Mouse (Mus musculus) forebrain, embryonic 13.5 days (tissue): ENCODE measurements around the gene Nicn1. TPM values are rescaled to one million over a fixed set of nuclear protein-coding genes. Genes with fewer than 3 reads are reported as not detected.
A peak's percentile ranks its signal among the peaks of the same experiment; 100 is the strongest.
"Not testable (repeated sequence)": the region's sequence is repeated elsewhere in the genome, so short reads cannot be mapped to it uniquely, and the experiment has no call there.

Experiments used
- ATAC-seq: fragments of 200-750 bp; cut with Nextera tagmentation; 2 replicates; pipeline ENCODE4 v1.8.0; 2017
- H3K27ac ChIP-seq: fragments of 300-500 bp; sonication (generic); 2 replicates; pipeline ENCODE4 v1.5.1; 2015; ENCODE audit warnings: inconsistent platforms, mild to moderate bottlenecking, moderate library complexity
- H3K27me3 ChIP-seq: fragments of 300-500 bp; sonication (generic); 2 replicates; pipeline ENCODE4 v1.6.1; 2015; ENCODE audit warnings: mild to moderate bottlenecking, inconsistent platforms
- H3K36me3 ChIP-seq: fragments of 300-500 bp; sonication (generic); 2 replicates; pipeline ENCODE4 v1.6.1; 2015; ENCODE audit warnings: mild to moderate bottlenecking, inconsistent platforms; ENCODE audit not compliant: poor library complexity, severe bottlenecking
- H3K4me1 ChIP-seq: fragments of 300-500 bp; sonication (generic); 2 replicates; pipeline ENCODE4 v1.6.1; 2015; ENCODE audit warnings: inconsistent platforms
- H3K4me2 ChIP-seq: fragments of 300-500 bp; sonication (generic); 2 replicates; pipeline ENCODE4 v1.6.1; 2015; ENCODE audit warnings: inconsistent platforms, mild to moderate bottlenecking, moderate library complexity
- H3K4me3 ChIP-seq: fragments of 300-500 bp; sonication (generic); 2 replicates; pipeline ENCODE4 v1.5.1; 2015; ENCODE audit warnings: mild to moderate bottlenecking, inconsistent platforms
- H3K9ac ChIP-seq: fragments of 300-500 bp; sonication (generic); 2 replicates; pipeline ENCODE4 v1.6.1; 2015; ENCODE audit warnings: mild to moderate bottlenecking, inconsistent platforms
- H3K9me3 ChIP-seq: fragments of 300-500 bp; sonication (generic); replicated peaks from 2 replicates; pipeline ENCODE4 v1.6.1; 2016; ENCODE audit warnings: inconsistent platforms
- WGBS: fragments of 180-500 bp; shearing (Covaris S2); methylation state at CpG from one replicate; pipeline ENCODE4 v1.1.7; 2015; 5-methylcytosine and 5-hydroxymethylcytosine counted together
- polyA plus RNA-seq: library from polyadenylated mRNA; unstranded; fragments of >200 nt; fragmentation: Nextera tagmentation; extraction: Ambion mirVana; gene quantifications from 2 replicates; pipeline ENCODE4 v1.2.1, GENCODE M21; 2015

Gene Nicn1
- polyA plus RNA-seq, 1 experiment from 2014 or later: 94.9 TPM

- Histone ChIP-seq H3K27ac (no peak overlapping the region), H3K27me3 (no peaks in the 10 kb centered on the region), H3K4me2 (no peak overlapping the region), H3K36me3 (peaks cover 20% of the 10 kb centered on the region), H3K9ac (no peak overlapping the region), H3K4me3 (no peak overlapping the region), H3K9me3 (no peaks in the 10 kb centered on the region), H3K4me1 (no peaks in the 10 kb centered on the region)
- 92% methylated on average over 3 of the region's 3 CpGs for WGBS
- no peak for ATAC-seq
Measured at GRCm38 (mm10) chr9:108317572-108317971, 27.3 kb downstream of the Nicn1 start.

GRCm38 (mm10) chr9:108318462-108318861, 28.2 kb downstream of the Nicn1 start:
- no peak overlapping the region for H3K4me2 ChIP-seq
- peaks cover 20% of the 10 kb centered on the region for H3K36me3 ChIP-seq
- no peaks in the 10 kb centered on the region for H3K27me3 ChIP-seq
- no peak overlapping the region for H3K27ac ChIP-seq
- 76% methylated on average over 2 of the region's 2 CpGs for WGBS
- H3K9me3 ChIP-seq: no peaks in the 10 kb centered on the region
- no peaks in the 10 kb centered on the region for H3K4me1 ChIP-seq
- no peak for ATAC-seq
- H3K9ac ChIP-seq: no peak overlapping the region
- H3K4me3 ChIP-seq: no peak overlapping the region

GRCm38 (mm10) chr9:108322054-108322453, 31.8 kb downstream of the Nicn1 start:
- H3K4me1 ChIP-seq, H3K9ac ChIP-seq, H3K9me3 ChIP-seq, H3K4me2 ChIP-seq, ATAC-seq, H3K4me3 ChIP-seq, H3K27ac ChIP-seq, H3K27me3 ChIP-seq: not testable (repeated sequence)
- 96% methylated on average over 7 of the region's 7 CpGs for WGBS
- peaks cover 14% of the 10 kb centered on the region for H3K36me3 ChIP-seq

- Histone ChIP-seq H3K4me1 (no peaks in the 10 kb centered on the region), H3K36me3 (peaks cover 41% of the 10 kb centered on the region), H3K4me2 (no peak overlapping the region), H3K4me3 (no peak overlapping the region), H3K27me3 (no peaks in the 10 kb centered on the region), H3K9ac (no peak overlapping the region), H3K9me3 (no peaks in the 10 kb centered on the region), H3K27ac (no peak overlapping the region)
- WGBS: 100% methylated on average over 1 of the region's 1 CpGs
- ATAC-seq: no peak
Measured at GRCm38 (mm10) chr9:108324784-108325183, 34.6 kb downstream of the Nicn1 start.

- no peaks in the 10 kb centered on the region for H3K9me3 ChIP-seq
- ATAC-seq: no peak
- H3K27ac ChIP-seq: no peak overlapping the region
- WGBS: 96% methylated on average over 2 of the region's 2 CpGs
- no peak overlapping the region for H3K4me3 ChIP-seq
- H3K27me3 ChIP-seq: no peaks in the 10 kb centered on the region
- H3K9ac ChIP-seq: no peak overlapping the region
- H3K4me2 ChIP-seq: no peak overlapping the region
- no peaks in the 10 kb centered on the region for H3K4me1 ChIP-seq
- H3K36me3 ChIP-seq: peaks cover 49% of the 10 kb centered on the region
Measured at GRCm38 (mm10) chr9:108325811-108326210, 35.6 kb downstream of the Nicn1 start.

- peaks cover 41% of the 10 kb centered on the region for H3K36me3 ChIP-seq
- no peaks in the 10 kb centered on the region for H3K9me3 ChIP-seq
- WGBS: 66% methylated on average over 10 of the region's 10 CpGs
- peak overlapping the region; percentile 75 for H3K4me2 ChIP-seq
- H3K27ac ChIP-seq: peak overlapping the region; percentile 91
- H3K9ac ChIP-seq: peak overlapping the region; percentile 86; the same call in 1 of the 2 replicates
- peak overlapping the region; percentile 58; the same call in 1 of the 2 replicates for H3K4me3 ChIP-seq
- no peaks in the 10 kb centered on the region for H3K27me3 ChIP-seq
- ATAC-seq: no peak
- H3K4me1 ChIP-seq: peaks cover 20% of the 10 kb centered on the region
Measured at GRCm38 (mm10) chr9:108337848-108338550, 47.8 kb downstream of the Nicn1 start.

- Histone ChIP-seq H3K36me3 (peaks cover 37% of the 10 kb centered on the region), H3K4me3 (peak overlapping the region; percentile 58), H3K4me1 (peaks cover 20% of the 10 kb centered on the region), H3K27me3 (no peaks in the 10 kb centered on the region), H3K9ac (peak overlapping the region; percentile 86), H3K27ac (peak overlapping the region; percentile 91), H3K4me2 (peak overlapping the region; percentile 75), H3K9me3 (no peaks in the 10 kb centered on the region)
- 30% methylated on average over 6 of the region's 6 CpGs for whole genome bisulfite sequencing
- 0 out of 2 replicates have a peak, but pooled peaks have one; percentile 14 for ATAC-seq
Measured at GRCm38 (mm10) chr9:108338551-108338885, 48.3 kb downstream of the Nicn1 start.

- Histone ChIP-seq H3K9ac (peak within 1 kb of the TSS; percentile 86), H3K4me1 (peaks cover 20% of the 10 kb centered on the region), H3K9me3 (no peaks in the 10 kb centered on the region), H3K4me3 (peak within 1 kb of the TSS; percentile 58), H3K36me3 (peaks cover 31% of the 10 kb centered on the region), H3K27me3 (no peaks in the 10 kb centered on the region), H3K4me2 (peak within 1 kb of the TSS; percentile 75), H3K27ac (peak within 1 kb of the TSS; percentile 91)
- ATAC-seq: peak; percentile 97
- WGBS: under 1% methylated on average over 49 of the region's 49 CpGs
Measured at GRCm38 (mm10) chr9:108338886-108339781, 48.9 kb downstream of the Nicn1 start, which contains the start of gene Gpx1. Gene Gpx1, plus strand, starts transcription at chr9:108338903.

- 15% methylated on average over 20 of the region's 20 CpGs for WGBS
- Histone ChIP-seq H3K9ac (peak overlapping the region; percentile 86), H3K4me3 (peak overlapping the region; percentile 58), H3K36me3 (peaks cover 23% of the 10 kb centered on the region), H3K27ac (peak overlapping the region; percentile 91; the same call in 1 of the 2 replicates), H3K4me1 (peaks cover 20% of the 10 kb centered on the region), H3K4me2 (peak overlapping the region; percentile 75), H3K27me3 (no peaks in the 10 kb centered on the region), H3K9me3 (no peaks in the 10 kb centered on the region)
- ATAC-seq: no peak
Measured at GRCm38 (mm10) chr9:108339886-108340257, 49.6 kb downstream of the Nicn1 start.

GRCm38 (mm10) chr9:108340258-108341138, 50.3 kb downstream of the Nicn1 start:
- H3K4me3 ChIP-seq: peak overlapping the region; percentile 58
- peaks cover 20% of the 10 kb centered on the region for H3K4me1 ChIP-seq
- no peak for ATAC-seq
- H3K9ac ChIP-seq: peak overlapping the region; percentile 86
- H3K36me3 ChIP-seq: peaks cover 17% of the 10 kb centered on the region
- H3K27ac ChIP-seq: no peak overlapping the region
- peak overlapping the region; percentile 75 for H3K4me2 ChIP-seq
- no peaks in the 10 kb centered on the region for H3K9me3 ChIP-seq
- WGBS: 78% methylated on average over 10 of the region's 10 CpGs
- H3K27me3 ChIP-seq: no peaks in the 10 kb centered on the region

- Histone ChIP-seq H3K36me3 (peaks cover 11% of the 10 kb centered on the region), H3K27me3 (no peaks in the 10 kb centered on the region), H3K4me2 (0 out of 2 replicates have a peak overlapping the region, but pooled peaks have one; percentile 75), H3K27ac (no peak overlapping the region), H3K9ac (no peak overlapping the region), H3K9me3 (no peaks in the 10 kb centered on the region), H3K4me1 (peaks cover 23% of the 10 kb centered on the region), H3K4me3 (no peak overlapping the region)
- no peak for ATAC-seq
- 90% methylated on average over 5 of the region's 5 CpGs for WGBS
Measured at GRCm38 (mm10) chr9:108341139-108341475, 50.9 kb downstream of the Nicn1 start.
